In the genomic region with DNA sequence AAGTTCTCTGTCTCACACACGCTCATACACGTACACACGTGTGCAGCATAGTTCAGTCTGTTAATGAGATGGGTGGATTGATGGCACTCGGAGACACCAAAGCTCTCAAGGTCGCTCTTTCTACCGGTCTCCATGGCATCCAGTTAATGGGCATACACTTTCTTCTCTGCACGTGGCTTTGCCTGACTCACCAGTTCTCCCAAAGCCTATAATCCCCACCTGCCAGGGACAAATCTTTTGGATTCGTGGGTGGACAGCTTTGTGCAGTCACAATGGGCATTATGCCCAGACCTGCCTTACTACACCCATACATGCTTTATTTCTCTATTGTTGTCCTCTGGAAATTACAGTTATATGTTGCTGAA, we compare ENCODE assay signal across 8 mouse cellular contexts. TPM values are rescaled to one million over a fixed set of nuclear protein-coding genes. Genes with fewer than 3 reads are reported as not detected.
DNase-seq lines count a peak whose midpoint lies in the region; ATAC-seq and TF ChIP-seq lines count a peak whose summit lies in the region.

No protein-coding gene starts in this region.

- H3K9me3 ChIP-seq in heart, embryonic 10.5 days = no peaks in the 10 kb centered on the region
- no peaks in the 10 kb centered on the region for H3K9me3 ChIP-seq in forebrain, embryonic 15.5 days
- H3K9me3 ChIP-seq in limb, embryonic 15.5 days = no peaks in the 10 kb centered on the region
- no peaks in the 10 kb centered on the region for H3K9me3 ChIP-seq in stomach, embryonic 16.5 days (replicated peaks; ENCODE audit: control insufficient read depth, low read length)

- 28% methylated on average over 8 of the region's 8 CpGs for WGBS in heart, embryonic 10.5 days
- WGBS in spleen, adult 2 months = 2% methylated on average over 8 of the region's 8 CpGs
- WGBS in forebrain, embryonic 15.5 days = 4% methylated on average over 8 of the region's 8 CpGs
- WGBS in limb, embryonic 15.5 days = 9% methylated on average over 8 of the region's 8 CpGs
- WGBS in stomach, embryonic 16.5 days = 8% methylated on average over 8 of the region's 8 CpGs

- peaks cover 35% of the 10 kb centered on the region for H3K4me1 ChIP-seq in heart, embryonic 10.5 days
- no peaks in the 10 kb centered on the region; the same call in 1 of the 2 replicates for H3K4me1 ChIP-seq in spleen, adult 2 months (ENCODE audit: control insufficient read depth, insufficient read depth, insufficient read length)
- H3K4me1 ChIP-seq in forebrain, embryonic 15.5 days = peaks cover 29% of the 10 kb centered on the region
- peaks cover 30% of the 10 kb centered on the region for H3K4me1 ChIP-seq in limb, embryonic 15.5 days
- peaks cover 25% of the 10 kb centered on the region for H3K4me1 ChIP-seq in stomach, embryonic 16.5 days (ENCODE audit: control insufficient read depth, insufficient read depth, low read length)

- no peak for TF ChIP-seq POLR2A in spleen, adult 2 months (IDR thresholded peaks at IDR 0.05; ENCODE audit: low read depth, low read length)

- ATAC-seq in forebrain, embryonic 15.5 days (replicated peaks) = peak; percentile 27
- ATAC-seq in limb, embryonic 15.5 days (ENCODE audit: insufficient number of reproducible peaks, low FRiP score, low TSS enrichment, low read depth) = no peak
- ATAC-seq in stomach, embryonic 16.5 days (ENCODE audit: insufficient read depth, low FRiP score) = peak; percentile 5; the same call in 1 of the 2 replicates

- H3K4me3 ChIP-seq in heart, embryonic 10.5 days = peak overlapping the region; percentile 88
- peak overlapping the region; percentile 81; the same call in 1 of the 2 replicates for H3K4me3 ChIP-seq in spleen, adult 2 months (ENCODE audit: extremely low read depth, insufficient read depth, insufficient read length)
- peak overlapping the region; percentile 95 for H3K4me3 ChIP-seq in forebrain, embryonic 15.5 days
- peak overlapping the region; percentile 98 for H3K4me3 ChIP-seq in limb, embryonic 15.5 days
- H3K4me3 ChIP-seq in stomach, embryonic 16.5 days (replicated peaks; ENCODE audit: low read length) = peak overlapping the region; percentile 81

- TF ChIP-seq CTCF in spleen, adult 2 months (IDR thresholded peaks at IDR 0.05; ENCODE audit: extremely low read depth, insufficient read depth, insufficient read length, insufficient replicate concordance) = no peak

- peak overlapping the region; percentile 78 for H3K9ac ChIP-seq in forebrain, embryonic 15.5 days (replicated peaks)
- H3K9ac ChIP-seq in limb, embryonic 15.5 days = peak overlapping the region; percentile 39
- peak overlapping the region; percentile 72 for H3K9ac ChIP-seq in stomach, embryonic 16.5 days (ENCODE audit: low read length)

- peak overlapping the region; percentile 91 for H3K4me2 ChIP-seq in forebrain, embryonic 15.5 days (replicated peaks)
- H3K4me2 ChIP-seq in limb, embryonic 15.5 days = peak overlapping the region; percentile 90
- H3K4me2 ChIP-seq in stomach, embryonic 16.5 days (ENCODE audit: low read depth, low read length) = peak overlapping the region; percentile 89

- DNase-seq in heart, embryonic 10.5 days (ENCODE audit: low spot score) = no peak
- DNase-seq in heart, adult 9 months (ENCODE audit: low spot score in 2 of 2) = no peak
- DNase-seq in spleen, adult 2 months (ENCODE audit: low read depth in 1 of 2, low spot score in 2 of 2) = no peak
- no peak for DNase-seq in spleen, adult 18-20 months
- no peak for DNase-seq in urinary bladder, postnatal 14 days (ENCODE audit: low spot score)

- H3K27me3 ChIP-seq in heart, embryonic 10.5 days (ENCODE audit: insufficient read depth, poor library complexity, severe bottlenecking) = no peaks in the 10 kb centered on the region
- H3K27me3 ChIP-seq in spleen, adult 2 months (ENCODE audit: control insufficient read depth, insufficient read depth, low read length) = no peaks in the 10 kb centered on the region
- no peaks in the 10 kb centered on the region for H3K27me3 ChIP-seq in forebrain, embryonic 15.5 days
- no peaks in the 10 kb centered on the region for H3K27me3 ChIP-seq in limb, embryonic 15.5 days
- H3K27me3 ChIP-seq in stomach, embryonic 16.5 days (ENCODE audit: control insufficient read depth, insufficient read depth, low read length) = no peaks in the 10 kb centered on the region

- peak overlapping the region; percentile 89 for H3K27ac ChIP-seq in heart, embryonic 10.5 days
- no peak overlapping the region for H3K27ac ChIP-seq in spleen, adult 2 months (ENCODE audit: insufficient read depth, low read length)
- H3K27ac ChIP-seq in forebrain, embryonic 15.5 days (replicated peaks) = peak overlapping the region; percentile 86
- peak overlapping the region; percentile 91 for H3K27ac ChIP-seq in limb, embryonic 15.5 days
- H3K27ac ChIP-seq in stomach, embryonic 16.5 days (ENCODE audit: low read length) = peak overlapping the region; percentile 85

- peaks cover 38% of the 10 kb centered on the region for H3K36me3 ChIP-seq in heart, embryonic 10.5 days
- H3K36me3 ChIP-seq in spleen, adult 2 months (ENCODE audit: control insufficient read depth, insufficient read depth, low read length) = peaks cover 3% of the 10 kb centered on the region; the same call in 1 of the 2 replicates
- peaks cover 29% of the 10 kb centered on the region for H3K36me3 ChIP-seq in forebrain, embryonic 15.5 days
- H3K36me3 ChIP-seq in limb, embryonic 15.5 days = peaks cover 37% of the 10 kb centered on the region
- no peaks in the 10 kb centered on the region for H3K36me3 ChIP-seq in stomach, embryonic 16.5 days (ENCODE audit: control insufficient read depth, insufficient read depth, low read length)

RNA-seq across cellular contexts. Expression of gene Mtfr1l, which starts 0.6 kb away (rescaled TPM):
- polyA plus RNA-seq in heart, embryonic 10.5 days (2016; fragmentation: Nextera tagmentation; extraction: Ambion mirVana) = 155 and 166 TPM in 2 replicates
- polyA plus RNA-seq in spleen, adult 2 months (2012; rRNA removed) = 37.4 and 55.2 TPM in 2 replicates
- 157 and 161 TPM in 2 replicates for polyA plus RNA-seq in forebrain, embryonic 15.5 days (2015; fragmentation: Nextera tagmentation; extraction: Ambion mirVana)
- polyA plus RNA-seq in limb, embryonic 15.5 days (2015; fragmentation: Nextera tagmentation; extraction: Ambion mirVana) = 105 and 114 TPM in 2 replicates
- 89.1 and 95.1 TPM in 2 replicates for polyA plus RNA-seq in stomach, embryonic 16.5 days (2015; fragmentation: Nextera tagmentation; extraction: Ambion mirVana)

RNA-seq across cellular contexts. Expression of gene Selenon, which starts 16.2 kb away (rescaled TPM):
- polyA plus RNA-seq in heart, embryonic 10.5 days (2016; fragmentation: Nextera tagmentation; extraction: Ambion mirVana) = 8.0 and 9.0 TPM in 2 replicates
- polyA plus RNA-seq in spleen, adult 2 months (2012; rRNA removed) = 8.0 and 8.3 TPM in 2 replicates
- polyA plus RNA-seq in forebrain, embryonic 15.5 days (2015; fragmentation: Nextera tagmentation; extraction: Ambion mirVana) = 11.8 and 27.5 TPM in 2 replicates
- polyA plus RNA-seq in limb, embryonic 15.5 days (2015; fragmentation: Nextera tagmentation; extraction: Ambion mirVana) = 17.2 and 21.9 TPM in 2 replicates
- polyA plus RNA-seq in stomach, embryonic 16.5 days (2015; fragmentation: Nextera tagmentation; extraction: Ambion mirVana) = 7.9 and 8.0 TPM in 2 replicates

RNA-seq across cellular contexts. Expression of gene Aunip, which starts 25.0 kb away (rescaled TPM):
- polyA plus RNA-seq in heart, embryonic 10.5 days (2016; fragmentation: Nextera tagmentation; extraction: Ambion mirVana) = 16.1 and 17.2 TPM in 2 replicates
- polyA plus RNA-seq in spleen, adult 2 months (2012; rRNA removed) = 0.39 and 0.80 TPM in 2 replicates
- 5.1 and 6.8 TPM in 2 replicates for polyA plus RNA-seq in forebrain, embryonic 15.5 days (2015; fragmentation: Nextera tagmentation; extraction: Ambion mirVana)
- 8.9 and 12.1 TPM in 2 replicates for polyA plus RNA-seq in limb, embryonic 15.5 days (2015; fragmentation: Nextera tagmentation; extraction: Ambion mirVana)
- 10.0 and 11.8 TPM in 2 replicates for polyA plus RNA-seq in stomach, embryonic 16.5 days (2015; fragmentation: Nextera tagmentation; extraction: Ambion mirVana)

RNA-seq across cellular contexts. Expression of gene Paqr7, which starts 39.3 kb away (rescaled TPM):
- 7.8 and 14.5 TPM in 2 replicates for polyA plus RNA-seq in heart, embryonic 10.5 days (2016; fragmentation: Nextera tagmentation; extraction: Ambion mirVana)
- 29.4 and 36.2 TPM in 2 replicates for polyA plus RNA-seq in spleen, adult 2 months (2012; rRNA removed)
- 10.8 and 12.3 TPM in 2 replicates for polyA plus RNA-seq in forebrain, embryonic 15.5 days (2015; fragmentation: Nextera tagmentation; extraction: Ambion mirVana)
- 6.1 and 6.3 TPM in 2 replicates for polyA plus RNA-seq in limb, embryonic 15.5 days (2015; fragmentation: Nextera tagmentation; extraction: Ambion mirVana)
- polyA plus RNA-seq in stomach, embryonic 16.5 days (2015; fragmentation: Nextera tagmentation; extraction: Ambion mirVana) = 11.7 and 12.0 TPM in 2 replicates
